Mouse (Mus musculus) CH12.LX (cell line): Measurements from ENCODE around the gene Rab3d.

Experiments
- CHD2 ChIP-seq: IDR thresholded peaks from 2 replicates; pipeline ENCODE4 v1.6.1; 2011; ENCODE audit warnings: low read length, improper control_type of control experiment
- CTCF ChIP-seq, 2 experiments: IDR thresholded peaks in 1 of 2; conservative IDR thresholded peaks in 1 of 2; 2 replicates each; pipeline ENCODE4 v1.5.1; 2011 to 2012; ENCODE audit warnings: low read depth in 2 of 2, low read length in 2 of 2, improper control_type of control experiment in 1 of 2, inconsistent platforms in 1 of 2, mild to moderate bottlenecking in 1 of 2, moderate library complexity in 1 of 2
- ETS1 ChIP-seq: conservative IDR thresholded peaks from 2 replicates; pipeline ENCODE4 v1.6.1; 2012; ENCODE audit warnings: low read depth, mild to moderate bottlenecking, inconsistent platforms, low read length, improper control_type of control experiment, moderate library complexity
- IRF4 ChIP-seq: IDR thresholded peaks from 2 replicates; pipeline ENCODE4 v1.6.1; 2014; ENCODE audit warnings: low read depth, mild to moderate bottlenecking, inconsistent platforms, low read length, improper control_type of control experiment
- MYC ChIP-seq: IDR thresholded peaks from 2 replicates; pipeline ENCODE4 v1.6.1; 2011; ENCODE audit warnings: low read depth, mild to moderate bottlenecking, improper control_type of control experiment, low read length
- POLR2A ChIP-seq: IDR thresholded peaks from 2 replicates; pipeline ENCODE4 v1.6.1; 2011; ENCODE audit warnings: low read depth, mild to moderate bottlenecking, improper control_type of control experiment, low read length
- POLR2AphosphoS2 ChIP-seq: IDR thresholded peaks from 2 replicates; pipeline ENCODE4 v1.6.1; 2011; ENCODE audit warnings: low read depth, low read length, improper control_type of control experiment
- TBP ChIP-seq: conservative IDR thresholded peaks from 2 replicates; pipeline ENCODE4 v1.6.1; 2011; ENCODE audit warnings: low read depth, low read length, improper control_type of control experiment
- USF1 ChIP-seq: IDR thresholded peaks from 2 replicates; pipeline ENCODE4 v1.6.1; 2014; ENCODE audit warnings: low read depth, mild to moderate bottlenecking, inconsistent platforms, low read length, improper control_type of control experiment
- ZMIZ1 ChIP-seq: IDR thresholded peaks from 2 replicates; pipeline ENCODE4 v1.6.1; 2012; ENCODE audit warnings: low read depth, mild to moderate bottlenecking, inconsistent platforms, low read length, improper control_type of control experiment

- TF ChIP-seq CTCF (conservative IDR thresholded peaks at IDR 0.05 in 1 of 2, IDR thresholded peaks at IDR 0.05 in 1 of 2; ENCODE audit: low read depth in 2 of 2, low read length in 2 of 2) (no peak), CHD2 (no peak), ZMIZ1 (no peak), ETS1 (no peak), POLR2AphosphoS2 (no peak), MYC (no peak), POLR2A (no peak), TBP (no peak), IRF4 (no peak), USF1 (no peak)
Measured at GRCm38 (mm10) chr9:21858084-21858483, 59.9 kb downstream of the Rab3d start.
